Mouse (Mus musculus): Measurements from ENCODE around the gene Kmt5c. TPM values are rescaled to one million over a fixed set of nuclear protein-coding genes. Genes with fewer than 3 reads are reported as not detected.

Kmt5c gene
- 10 to 100 TPM; 19.7 to 28.9 TPM for polyA plus RNA-seq (2017; shearing (Covaris generic))

GRCm38 (mm10) chr7:4739544-4740275 lies at the start of gene Kmt5c:
Kmt5c (plus strand) TSS chr7:4740115.
- ATAC-seq = peak; percentile 84

GRCm38 (mm10) chr7:4690387-4690786 lies 49.5 kb upstream of the Kmt5c start, which contains the start of gene Brsk1:
Brsk1 (plus strand) TSS chr7:4690604.
- no peak for ATAC-seq

GRCm38 (mm10) chr7:4690951-4691653 lies 48.8 kb upstream of the Kmt5c start:
- no peak for ATAC-seq

DNA sequence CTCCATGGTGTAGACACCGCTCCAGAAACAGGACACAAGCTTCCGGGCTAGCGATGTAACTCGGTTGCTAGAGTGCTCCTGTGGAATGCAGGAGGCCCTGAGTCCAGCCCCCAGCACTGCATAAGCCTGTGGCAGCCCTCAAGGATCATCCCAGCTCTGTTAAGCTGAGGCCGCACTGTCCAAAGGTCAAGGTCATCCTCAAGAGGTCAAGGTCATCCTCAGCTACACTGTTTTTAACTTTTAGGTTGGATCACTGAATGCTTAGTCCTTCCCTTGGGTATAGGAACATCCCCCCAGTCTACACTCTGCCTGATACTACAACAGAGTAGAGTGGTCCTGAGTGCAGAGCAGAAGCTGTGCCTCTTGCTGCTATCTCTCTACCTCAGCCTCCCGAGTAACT lies 46.9 kb upstream of the Kmt5c start:
- ATAC-seq = no peak

DNA sequence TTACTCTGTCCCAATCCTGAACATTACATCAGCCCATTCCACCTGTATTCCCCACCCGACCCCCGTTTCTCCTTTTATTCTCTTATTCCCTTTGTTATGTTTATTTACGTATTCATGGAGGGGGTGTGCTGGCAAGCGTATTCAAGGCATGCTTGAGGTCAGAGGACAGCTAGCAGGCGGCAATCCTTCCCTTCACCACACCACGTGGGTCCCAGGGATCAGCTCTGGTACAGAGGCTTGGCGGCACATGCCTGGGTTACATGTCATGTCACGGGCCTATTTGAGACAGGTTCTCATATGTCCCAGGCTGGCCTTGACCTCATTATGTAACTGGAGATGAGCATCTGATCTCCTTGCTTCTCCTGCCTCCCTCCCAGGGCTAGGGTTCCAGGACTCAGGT lies 37.6 kb upstream of the Kmt5c start:
- ATAC-seq = no peak

- ATAC-seq = no peak
Observed at GRCm38 (mm10) chr7:4703195-4703594, 36.7 kb upstream of the Kmt5c start.

DNA sequence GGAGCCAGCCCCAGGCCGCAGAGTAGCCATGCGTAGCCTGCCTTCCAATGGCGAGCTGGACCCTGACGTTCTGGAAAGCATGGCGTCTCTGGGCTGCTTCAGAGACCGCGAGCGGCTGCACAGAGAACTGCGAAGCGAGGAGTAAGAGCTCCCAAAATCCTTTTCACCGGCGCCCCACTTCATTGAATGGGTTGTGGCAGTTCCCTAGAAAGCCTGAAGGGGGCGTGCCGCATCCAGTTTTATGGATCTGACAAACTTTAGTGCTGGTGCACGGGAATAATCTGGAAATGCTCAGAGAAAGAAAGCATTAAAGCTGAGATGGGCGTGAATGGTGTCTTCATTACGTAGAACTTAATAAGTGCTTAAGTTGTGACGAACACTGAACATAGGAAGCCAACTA lies 34.8 kb upstream of the Kmt5c start:
- ATAC-seq = no peak

DNA sequence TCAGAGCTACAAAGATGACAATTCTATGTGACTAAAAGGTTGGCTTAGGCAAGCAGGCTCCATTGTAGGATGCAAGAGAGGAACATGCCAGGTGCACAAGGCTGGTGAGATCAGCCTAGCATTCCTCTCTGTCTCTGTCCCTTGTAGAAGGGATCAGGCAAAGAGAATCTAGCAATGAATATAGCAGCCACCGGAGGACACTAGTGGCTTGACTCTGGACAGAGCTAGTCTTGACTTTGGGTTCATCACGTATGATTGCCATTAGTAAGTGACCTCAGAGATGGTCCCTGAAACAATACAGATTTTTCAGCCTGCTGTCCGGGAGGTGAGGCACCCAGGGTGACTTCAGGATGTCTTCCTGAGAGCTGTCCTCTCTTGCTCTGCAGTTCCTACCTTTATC lies 27.3 kb upstream of the Kmt5c start:
- no peak for ATAC-seq

DNA sequence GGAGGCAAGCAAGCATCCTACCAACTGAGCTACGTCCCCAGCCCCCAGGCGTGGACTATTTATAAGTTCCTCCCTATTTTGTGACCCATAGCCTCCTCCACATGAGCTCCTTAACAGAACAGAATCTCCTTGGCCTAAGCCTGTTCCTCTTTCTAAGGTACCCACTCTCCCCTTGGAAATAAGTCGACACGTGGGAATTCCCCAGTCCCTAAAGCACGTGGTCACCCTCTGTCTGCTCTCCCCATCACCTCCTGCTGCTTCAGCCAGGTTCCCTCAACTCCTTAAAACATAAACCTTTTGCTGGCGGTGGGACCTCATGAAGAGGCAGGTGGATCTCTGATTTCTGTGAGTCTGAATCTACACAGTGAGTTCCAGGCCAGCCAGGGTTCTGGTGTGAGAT lies 23.0 kb upstream of the Kmt5c start:
- no peak for ATAC-seq

DNA sequence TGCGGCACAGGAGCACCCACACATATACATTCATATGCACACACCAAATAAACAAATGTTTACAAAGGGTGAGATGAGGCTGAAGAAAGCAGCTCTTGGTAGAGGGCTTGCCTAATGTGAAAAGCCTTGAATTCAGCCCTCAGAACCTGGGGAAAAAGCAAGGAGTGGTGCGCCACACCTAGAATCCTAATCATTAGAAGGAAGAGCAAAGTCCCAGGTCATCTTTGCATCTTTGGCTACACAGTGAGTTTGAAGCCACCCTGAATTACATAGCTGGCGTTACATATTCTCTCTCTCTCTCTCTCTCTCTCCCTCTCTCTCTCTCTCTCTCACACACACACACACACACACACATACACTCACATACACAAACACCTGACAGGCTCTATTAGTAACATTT lies 20.6 kb upstream of the Kmt5c start:
- ATAC-seq = no peak

DNA sequence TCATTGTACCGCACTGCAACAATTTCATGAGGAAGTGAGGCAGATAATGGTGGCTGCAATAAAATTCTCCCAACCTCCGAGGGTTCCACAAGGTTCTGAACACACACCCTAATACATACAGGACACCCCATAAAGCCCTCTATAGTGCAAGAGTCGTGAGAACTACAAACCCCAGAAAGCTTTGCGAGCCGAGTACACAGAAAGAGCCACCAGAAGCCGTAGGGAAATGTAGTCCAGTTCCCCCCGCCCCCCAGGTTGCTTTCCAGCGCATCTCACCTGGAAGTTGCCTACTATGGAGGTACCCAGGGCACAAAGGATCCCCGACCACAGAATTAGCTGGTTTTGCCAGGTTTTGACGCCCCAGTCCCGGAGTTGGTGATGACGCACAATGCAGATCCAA lies 16.4 kb upstream of the Kmt5c start:
- no peak for ATAC-seq

DNA sequence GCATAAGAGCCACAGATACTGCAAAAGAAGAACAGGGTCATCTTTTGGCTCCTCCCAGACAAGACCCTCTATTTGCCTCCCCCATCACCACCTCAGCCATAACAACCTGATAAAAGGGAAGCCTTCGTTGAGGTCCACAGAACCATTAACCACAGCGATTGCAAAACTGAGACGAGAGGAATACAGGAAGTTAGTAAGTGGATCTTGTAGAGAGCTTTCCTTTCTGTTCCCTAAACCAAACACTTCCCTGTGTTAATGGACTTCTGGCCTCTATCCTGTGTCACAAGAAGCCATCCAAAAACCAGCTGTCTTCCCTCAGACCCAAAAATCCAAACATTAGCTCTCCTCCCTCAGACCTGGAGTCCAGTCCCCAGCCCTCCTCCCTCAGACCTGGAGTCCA lies 15.6 kb upstream of the Kmt5c start:
- no peak for ATAC-seq

GRCm38 (mm10) chr7:4725169-4725568 lies 14.7 kb upstream of the Kmt5c start, which contains the start of gene Tmem150b:
Tmem150b (minus strand) TSS chr7:4725249.
- ATAC-seq = no peak

GRCm38 (mm10) chr7:4731090-4731489 lies 8.8 kb upstream of the Kmt5c start:
- ATAC-seq = no peak

DNA sequence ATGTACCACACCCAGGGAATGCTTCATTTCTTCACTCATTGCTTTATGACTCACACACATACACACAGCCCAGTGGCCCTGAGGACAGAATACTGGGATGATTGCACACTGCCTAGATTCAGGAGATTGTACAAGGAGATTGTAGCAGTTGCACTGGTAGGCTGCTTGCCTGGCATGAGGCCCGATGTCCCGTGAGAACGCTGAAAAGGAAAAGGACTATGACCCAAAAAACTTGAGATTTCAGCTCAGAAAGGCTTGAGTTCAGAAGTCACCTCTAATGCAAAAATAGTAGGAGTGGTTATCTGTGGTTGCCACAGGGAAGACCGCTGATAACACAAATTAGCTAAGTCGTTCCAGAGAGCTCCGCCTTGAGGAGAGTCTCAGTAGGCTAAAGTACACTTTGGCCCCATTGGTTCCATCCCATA lies 6.9 kb upstream of the Kmt5c start:
- ATAC-seq = no peak

GRCm38 (mm10) chr7:4739041-4739543 lies 823 bp upstream of the Kmt5c start:
- peak; percentile 13 for ATAC-seq

GRCm38 (mm10) chr7:4740309-4740727 lies 403 bp downstream of the Kmt5c start:
- no peak for ATAC-seq

DNA sequence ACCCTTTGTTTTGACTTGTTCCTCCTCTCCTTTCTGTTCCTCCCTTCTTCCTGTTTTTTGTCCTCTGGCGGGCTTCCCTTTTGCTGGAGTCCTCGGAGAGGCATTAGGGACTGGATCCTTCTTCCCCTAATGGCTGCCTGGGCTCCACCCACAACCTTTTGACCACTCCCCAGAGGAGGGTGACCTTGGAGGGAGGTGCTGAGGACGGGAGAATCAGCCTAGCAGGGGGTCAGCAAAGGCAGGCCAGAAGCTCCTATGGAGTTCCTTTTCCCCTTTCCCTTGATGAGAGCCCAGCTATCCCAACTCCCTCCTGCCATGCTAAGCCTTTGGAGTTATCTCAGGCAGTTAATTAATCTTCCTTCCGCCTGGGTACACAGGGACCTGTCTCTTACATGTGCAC lies 1.2 kb downstream of the Kmt5c start:
- ATAC-seq = no peak

- no peak for ATAC-seq
Observed at GRCm38 (mm10) chr7:4741672-4742481, 2.0 kb downstream of the Kmt5c start.

DNA sequence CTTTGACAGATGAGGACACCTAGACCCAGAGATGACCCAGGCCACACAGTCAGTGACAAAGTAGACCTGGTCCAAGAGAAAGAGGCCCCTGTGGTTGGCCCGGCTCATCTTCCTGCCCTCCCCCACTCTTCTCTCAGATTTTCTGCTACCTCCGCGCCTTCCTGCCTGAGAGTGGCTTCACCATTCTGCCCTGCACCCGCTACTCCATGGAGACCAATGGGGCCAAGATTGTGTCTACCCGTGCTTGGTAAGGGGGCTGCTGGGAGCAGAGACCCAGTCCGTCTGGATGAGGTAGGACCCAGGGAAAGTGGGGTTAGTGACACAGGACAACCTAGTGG lies 2.5 kb downstream of the Kmt5c start:
- ATAC-seq = no peak

DNA sequence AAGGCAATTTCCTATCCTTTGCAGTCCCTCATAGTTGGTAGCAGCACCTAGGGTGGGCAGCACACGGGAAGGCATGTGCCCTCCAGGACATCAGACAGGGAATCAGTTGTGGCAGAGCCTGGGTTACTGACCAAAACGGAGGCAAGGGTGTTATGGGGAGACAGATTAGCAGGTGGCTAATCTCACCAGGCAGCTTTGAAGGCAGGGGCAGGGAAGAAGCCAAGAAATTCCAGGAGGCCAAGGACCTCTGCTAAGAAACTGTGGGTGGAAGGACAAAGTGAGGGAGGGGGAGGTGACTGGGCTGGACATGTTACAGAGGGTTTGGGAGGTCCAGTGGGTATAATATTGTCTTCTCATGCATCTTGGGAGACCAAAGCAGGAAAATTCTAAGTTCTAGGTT lies 3.4 kb downstream of the Kmt5c start:
- ATAC-seq = no peak

DNA sequence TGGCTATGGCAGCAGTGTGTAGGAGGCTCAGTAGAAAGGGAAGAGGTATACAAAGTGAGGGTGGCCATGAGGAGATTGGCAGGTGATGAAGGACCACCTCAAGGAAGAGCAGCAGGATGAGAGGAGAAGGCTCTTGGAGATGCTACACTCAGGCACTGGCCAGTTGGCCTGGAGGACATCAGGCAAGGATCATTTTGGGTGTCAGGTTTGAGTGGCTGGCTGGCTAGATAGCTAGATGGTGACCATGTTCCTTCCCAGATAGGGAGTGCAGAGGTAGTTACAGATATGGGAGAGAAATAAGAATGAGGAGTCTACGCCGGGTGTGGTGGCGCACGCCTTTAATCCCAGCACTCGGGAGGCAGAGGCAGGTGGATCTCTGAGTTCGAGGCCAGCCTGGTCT lies 5.0 kb downstream of the Kmt5c start:
- ATAC-seq = no peak

DNA sequence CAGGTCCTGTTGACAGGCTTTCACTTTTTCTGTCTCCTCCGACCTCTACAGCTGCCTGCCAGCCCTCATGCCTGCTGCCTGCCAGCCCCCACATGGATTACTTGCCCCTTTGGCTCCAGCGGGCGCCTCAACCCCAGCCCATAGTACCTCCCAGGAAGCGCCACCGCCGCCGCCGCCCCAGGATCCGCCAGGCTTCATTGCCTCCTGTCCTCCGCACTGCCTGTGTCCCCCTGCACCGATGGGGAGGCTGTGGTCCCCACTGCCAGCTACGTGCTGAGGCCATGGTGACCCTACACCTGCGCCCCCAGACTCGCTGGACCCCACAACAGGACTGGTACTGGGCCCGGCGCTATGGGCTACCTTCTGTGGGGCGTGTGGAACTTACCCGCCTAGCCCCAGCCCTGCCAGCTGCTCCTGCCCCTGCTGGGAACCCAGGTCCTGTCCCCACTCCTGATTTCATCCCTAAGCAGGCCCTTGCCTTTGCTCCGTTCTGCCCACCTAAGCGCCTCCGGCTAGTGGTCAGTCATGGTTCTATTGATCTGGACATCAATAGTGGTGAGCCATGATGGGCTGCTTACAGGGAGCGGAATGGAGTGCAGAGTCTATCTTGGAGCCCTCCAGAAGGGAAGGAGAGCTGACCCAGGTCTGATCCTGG lies 6.5 kb downstream of the Kmt5c start:
- ATAC-seq = no peak
